Mouse (Mus musculus): ENCODE results near the gene Tbc1d4.
A peak's percentile ranks its signal among the peaks of the same experiment; 100 is the strongest.

The Tbc1d4 gene

DNA sequence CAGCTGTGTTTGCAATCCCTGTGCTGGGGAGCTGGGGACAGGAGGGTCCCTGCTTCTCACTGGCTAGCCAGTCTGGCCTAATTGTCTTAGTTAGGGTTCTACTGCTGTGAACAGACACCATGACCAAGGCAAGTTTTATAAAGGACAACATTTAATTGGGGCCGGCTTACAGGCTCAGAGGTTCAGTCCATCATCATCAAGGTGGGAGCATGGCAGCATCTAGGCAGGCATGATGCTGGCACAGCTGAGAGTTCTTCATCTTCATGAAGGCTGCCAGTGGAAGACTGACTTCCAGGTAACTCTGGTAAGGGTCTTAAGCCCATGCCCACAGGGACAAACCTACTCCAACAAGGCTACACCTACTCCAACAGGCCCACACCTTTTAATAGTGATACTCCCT, 109.2 kb downstream of the Tbc1d4 start:
- no peak for DNase-seq

DNA sequence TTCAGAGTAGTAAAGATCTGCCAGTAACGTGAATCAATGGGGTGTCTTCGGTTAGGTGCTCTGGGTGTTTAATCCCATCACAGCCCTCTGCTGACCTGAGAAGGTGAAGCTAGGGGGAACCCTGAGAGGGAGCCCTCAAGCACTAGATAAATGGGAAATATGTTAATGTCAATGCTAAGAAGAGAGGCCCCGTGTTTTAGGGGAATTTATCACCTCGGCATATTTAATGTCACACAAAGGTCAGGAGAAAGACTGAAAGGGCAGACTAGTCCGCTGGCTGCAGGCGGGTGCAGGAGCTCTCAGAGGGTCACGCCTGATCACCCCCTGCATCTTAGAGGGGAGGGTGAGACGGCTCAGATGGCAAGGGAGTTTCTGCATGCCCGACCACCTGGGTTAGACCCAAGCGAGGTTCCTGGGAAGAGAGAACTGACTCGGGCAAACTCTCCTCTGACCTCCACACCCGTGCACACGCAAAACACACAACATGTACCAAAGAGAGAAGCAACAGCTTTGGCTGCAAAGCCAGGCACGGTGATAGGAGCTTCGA, 120.7 kb downstream of the Tbc1d4 start:
- DNase-seq, result no peak

DNA sequence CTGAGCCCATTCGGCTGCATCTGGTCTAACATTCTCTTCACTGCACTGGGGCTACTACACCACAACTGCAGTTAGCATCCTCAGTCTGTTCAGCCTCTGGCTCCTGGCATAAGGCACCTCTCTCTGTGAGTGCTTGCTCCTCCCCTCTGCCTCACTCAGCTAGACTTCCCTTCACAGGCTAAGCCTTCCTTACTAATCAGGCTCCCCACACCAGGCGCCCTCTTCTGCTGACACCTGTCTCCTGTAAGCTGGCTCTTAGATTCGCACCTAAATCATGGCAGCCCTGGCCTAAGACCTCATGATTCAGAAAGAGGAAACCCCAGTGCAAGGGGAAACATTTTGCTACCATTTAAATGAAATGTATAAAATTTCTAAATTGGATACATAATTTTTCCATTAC, 122.4 kb downstream of the Tbc1d4 start:
- no peak for DNase-seq

- DNase-seq, result no peak
These were observed 125.8 kb downstream of the Tbc1d4 start for GRCm38 (mm10) chr14:101483230-101483629.

- no peak for DNase-seq
These were observed 126.7 kb downstream of the Tbc1d4 start for GRCm38 (mm10) chr14:101482270-101482669.

GRCm38 (mm10) chr14:101481165-101481564, 127.8 kb downstream of the Tbc1d4 start:
- DNase-seq, result no peak

- DNase-seq, result no peak
These were observed 128.4 kb downstream of the Tbc1d4 start for GRCm38 (mm10) chr14:101480541-101480940.

GRCm38 (mm10) chr14:101477827-101478220, 131.2 kb downstream of the Tbc1d4 start:
- DNase-seq, result no peak

- DNase-seq, result no peak
These were observed 131.7 kb downstream of the Tbc1d4 start for GRCm38 (mm10) chr14:101477081-101477826.

DNA sequence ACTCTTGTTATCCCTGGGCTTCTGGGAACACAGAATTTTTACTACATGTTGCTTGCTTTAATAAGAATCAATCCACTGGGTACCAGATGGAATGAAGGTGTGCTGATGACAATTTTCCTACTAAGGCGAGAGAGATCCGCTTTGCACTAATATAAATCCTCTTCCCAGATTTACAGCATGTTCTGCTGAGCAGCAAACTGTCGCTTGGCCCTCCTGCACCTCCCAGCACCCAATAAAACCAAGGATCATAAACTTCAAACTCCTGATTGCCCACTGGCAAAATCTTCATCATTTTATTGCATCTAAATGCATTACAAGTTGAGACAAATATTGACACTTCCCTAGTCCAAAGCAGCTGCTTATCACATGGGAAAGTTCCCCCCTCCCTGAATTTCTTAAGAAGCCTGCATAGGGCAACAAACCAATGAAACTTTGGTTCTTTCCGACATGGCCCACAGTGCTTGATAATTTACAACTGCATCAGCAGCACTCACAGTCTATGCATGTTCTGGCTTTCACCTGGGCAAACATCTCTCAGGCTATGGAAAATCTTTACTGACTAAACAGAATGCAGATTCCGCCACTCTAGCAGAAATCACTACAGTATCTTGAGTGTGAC, 139.4 kb downstream of the Tbc1d4 start:
- DNase-seq, result no peak

DNA sequence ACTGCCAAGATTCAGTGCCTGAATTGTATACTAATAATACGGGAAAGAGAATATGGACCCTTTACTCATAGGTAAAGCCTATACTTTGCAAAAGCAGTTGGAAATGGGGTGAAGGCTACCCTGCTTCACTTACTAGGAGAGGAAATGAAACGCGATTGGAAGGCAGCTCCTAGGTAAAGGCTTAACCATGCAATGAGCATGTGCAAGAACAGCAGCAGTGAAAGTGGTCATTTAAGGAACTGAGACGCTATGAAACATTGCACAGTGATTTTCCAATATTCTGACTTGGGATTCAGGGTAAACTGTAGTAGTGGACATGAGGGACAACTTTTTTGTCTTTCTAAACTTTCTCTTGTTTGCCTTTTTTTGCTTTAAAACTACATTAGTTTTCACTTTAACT, 140.8 kb downstream of the Tbc1d4 start:
- DNase-seq, result no peak

GRCm38 (mm10) chr14:101467532-101467931, 141.5 kb downstream of the Tbc1d4 start:
- DNase-seq, result no peak

GRCm38 (mm10) chr14:101466521-101466920, 142.5 kb downstream of the Tbc1d4 start:
- DNase-seq, result no peak

DNA sequence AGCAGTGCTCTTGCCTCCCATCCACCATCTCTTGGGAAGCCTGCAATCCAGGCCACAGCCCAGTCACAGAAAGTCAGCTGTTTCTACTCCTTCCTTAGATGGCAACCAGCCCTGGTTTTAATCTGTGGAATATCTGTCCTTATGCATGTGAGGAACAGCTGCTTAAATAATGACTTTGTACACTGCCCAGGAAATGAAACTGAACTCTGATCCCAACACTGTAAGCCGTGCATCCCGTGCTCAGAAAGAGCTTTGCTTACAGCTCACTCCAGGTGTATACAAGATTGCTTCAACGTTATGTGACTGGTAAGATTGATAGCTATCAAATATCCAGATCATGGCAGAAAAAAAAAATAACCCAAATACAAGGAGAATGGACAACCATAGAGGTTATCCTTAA, 143.1 kb downstream of the Tbc1d4 start:
- no peak for DNase-seq

- peak; percentile 48 for DNase-seq
These were observed 148.2 kb downstream of the Tbc1d4 start for GRCm38 (mm10) chr14:101460768-101461167.

- DNase-seq, result no peak
These were observed 156.1 kb downstream of the Tbc1d4 start for GRCm38 (mm10) chr14:101452915-101453314.

GRCm38 (mm10) chr14:101447857-101448256, 161.1 kb downstream of the Tbc1d4 start:
- DNase-seq, result no peak

DNA sequence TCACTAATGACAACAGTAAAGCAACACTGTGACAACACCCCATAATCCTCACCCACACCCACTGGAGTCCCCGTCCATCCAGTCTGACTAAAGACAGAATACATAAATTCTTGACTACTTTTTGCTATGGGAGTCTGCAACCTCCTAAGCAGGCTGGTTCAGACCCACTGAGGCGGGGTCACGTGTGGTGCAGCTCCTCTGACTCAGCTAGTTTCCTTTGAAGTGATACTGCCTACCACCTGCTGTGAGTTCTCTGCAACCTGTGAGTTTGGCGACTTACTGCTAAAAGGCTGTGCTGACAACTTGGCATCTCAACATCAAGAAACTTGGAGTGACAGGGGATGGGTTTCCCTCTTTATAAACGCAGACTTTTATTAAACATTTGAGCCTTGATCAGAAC, 163.8 kb downstream of the Tbc1d4 start:
- no peak for DNase-seq

DNA sequence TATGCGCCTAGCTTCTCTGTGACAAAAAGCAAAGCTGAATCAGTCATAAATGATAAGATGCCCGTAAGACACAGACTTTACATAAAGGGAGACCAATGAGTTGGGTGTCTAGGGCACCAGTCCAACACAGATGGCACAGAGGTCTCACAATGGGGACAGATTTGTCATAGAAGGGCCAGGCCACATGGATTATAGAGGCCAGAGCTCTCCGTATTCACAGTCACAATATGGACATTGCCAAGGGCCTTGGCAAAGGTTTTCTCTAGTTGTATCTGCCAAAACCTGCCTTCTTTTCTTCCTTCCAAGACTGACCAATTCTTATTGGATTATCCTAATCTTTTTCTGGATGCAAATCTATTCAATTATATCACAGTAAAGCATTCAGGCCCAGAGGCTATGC, 171.1 kb downstream of the Tbc1d4 start:
- peak; percentile 64 for DNase-seq

GRCm38 (mm10) chr14:101430536-101430935, 178.5 kb downstream of the Tbc1d4 start:
- no peak for DNase-seq

DNA sequence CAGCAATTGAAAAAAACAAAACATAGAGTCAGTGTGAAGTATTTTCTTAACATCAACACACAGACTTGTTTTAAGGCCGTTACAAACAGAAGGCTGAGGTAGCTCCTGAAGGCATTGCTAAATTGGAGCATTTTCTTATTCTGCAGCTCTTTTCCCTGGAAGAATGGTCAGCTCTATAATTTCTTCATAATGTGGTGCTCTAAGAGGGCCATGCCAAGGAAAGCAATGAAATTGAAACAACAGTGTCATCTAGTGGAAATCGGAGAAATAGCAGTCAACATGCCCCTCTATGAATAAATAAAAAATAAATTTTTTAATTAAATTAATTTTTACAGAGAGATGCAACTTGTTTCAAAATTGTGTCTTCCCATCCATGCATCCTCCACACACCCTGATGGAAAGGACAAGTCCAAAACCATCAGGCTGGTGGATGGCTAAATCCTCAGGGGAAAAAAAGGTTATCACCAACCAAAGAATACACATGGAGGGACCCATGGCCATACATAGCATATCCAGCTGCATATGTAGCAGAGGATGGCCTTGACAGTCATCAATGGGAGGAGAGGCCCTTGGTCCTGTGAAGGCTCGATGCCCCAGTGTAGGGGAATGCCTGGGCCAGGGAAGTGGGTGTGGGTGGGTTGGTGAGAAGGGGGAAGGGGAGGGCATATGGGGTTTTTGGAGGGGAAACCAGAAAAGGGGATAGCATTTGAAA, 180.0 kb downstream of the Tbc1d4 start:
- no peak for DNase-seq

DNA sequence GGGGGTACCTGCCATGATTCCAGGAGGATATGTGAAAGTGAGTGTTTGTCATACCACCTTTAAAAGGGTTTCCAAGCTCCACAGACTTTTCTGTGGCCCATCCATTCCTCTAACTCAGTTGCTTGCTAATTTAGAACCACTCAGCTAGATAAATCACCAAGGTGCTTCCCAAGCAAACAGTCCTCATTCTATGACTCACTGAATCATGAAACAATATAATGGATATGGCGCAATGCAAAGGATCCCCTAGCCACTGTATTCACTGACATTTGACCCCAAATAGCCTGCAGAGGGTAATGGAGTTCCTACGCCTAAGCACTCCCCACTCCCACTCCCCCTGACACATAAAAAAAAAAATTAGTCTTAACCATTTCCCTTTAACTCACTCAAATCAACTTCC, 191.3 kb downstream of the Tbc1d4 start:
- no peak for DNase-seq

Data from cerebellum, adult 11 months (tissue).